Mouse (Mus musculus) v-Abl transformed pro-B cells (cell line): ENCODE results near the gene Myom1.

Source experiments
- in situ Hi-C, 2 experiments: fragments of 400-800 bp; cut with MboI; formaldehyde crosslinking; loops; one replicate each; pipeline ENCODE4 v1.15.1; 2025; ENCODE audit not compliant: unreplicated experiment in 2 of 2

Gene Myom1

DNA sequence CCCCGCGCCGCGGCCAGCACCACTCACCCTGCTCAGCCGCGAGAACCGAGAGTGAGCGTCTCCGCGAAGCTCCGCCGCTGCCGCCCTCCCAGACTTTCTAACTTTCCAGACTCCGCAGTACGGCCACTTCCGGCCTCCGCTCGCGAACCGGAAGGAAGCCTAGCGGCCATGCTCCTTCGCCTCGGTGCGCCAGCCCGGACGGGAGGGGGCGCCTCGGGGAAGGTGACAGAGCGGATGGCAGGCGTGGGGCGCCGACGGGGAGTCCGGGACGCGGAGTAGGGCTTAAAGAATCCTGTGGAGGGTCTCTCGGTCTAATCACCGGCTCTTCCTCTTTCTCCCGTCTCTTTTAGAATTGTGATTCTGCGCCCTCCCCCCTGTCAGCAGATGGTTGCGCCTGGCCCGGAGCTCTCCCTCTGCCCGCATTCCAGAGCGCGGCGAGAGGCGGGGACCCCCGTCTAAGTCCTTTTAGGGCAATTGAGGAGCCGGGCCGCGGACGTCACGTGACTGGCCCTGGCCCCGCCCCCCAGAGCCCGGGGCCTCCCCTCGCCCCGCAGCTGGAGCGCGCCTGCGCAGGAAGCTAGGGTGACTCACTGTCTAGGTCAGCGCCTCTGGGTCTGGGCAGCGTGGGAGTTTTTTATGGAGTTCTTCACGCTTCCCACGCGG lies at the start of gene Myom1:
TSS of gene Myom1 (plus strand) at position 553 of the 663 bp plus-strand sequence.
- in situ Hi-C loops: no loop called here

DNA sequence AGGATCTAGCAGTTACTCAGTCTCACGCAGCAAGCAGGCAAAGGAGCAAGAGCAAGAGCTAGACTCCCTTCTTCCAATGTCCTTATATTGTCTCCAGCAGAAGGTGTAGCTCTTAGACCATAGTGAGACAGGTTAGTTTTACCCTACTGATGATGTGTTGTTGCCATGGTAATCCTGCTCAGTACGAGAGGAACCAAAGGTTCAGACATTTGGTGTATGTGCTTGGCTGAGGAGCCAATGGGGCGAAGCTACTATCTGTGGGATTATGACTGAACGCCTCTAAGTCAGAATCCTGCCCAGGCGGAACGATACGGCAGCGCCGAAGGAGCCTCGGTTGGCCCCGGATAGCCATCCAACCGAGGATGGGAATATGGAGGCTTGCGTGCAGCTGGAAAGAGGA lies 38.9 kb upstream of the Myom1 start:
- in situ Hi-C loops: loop anchor here in 1 of 2 experiments (10.0 kb wide), 1 partner anchor 49 kb away; no protein-coding TSS in a partner anchor

DNA sequence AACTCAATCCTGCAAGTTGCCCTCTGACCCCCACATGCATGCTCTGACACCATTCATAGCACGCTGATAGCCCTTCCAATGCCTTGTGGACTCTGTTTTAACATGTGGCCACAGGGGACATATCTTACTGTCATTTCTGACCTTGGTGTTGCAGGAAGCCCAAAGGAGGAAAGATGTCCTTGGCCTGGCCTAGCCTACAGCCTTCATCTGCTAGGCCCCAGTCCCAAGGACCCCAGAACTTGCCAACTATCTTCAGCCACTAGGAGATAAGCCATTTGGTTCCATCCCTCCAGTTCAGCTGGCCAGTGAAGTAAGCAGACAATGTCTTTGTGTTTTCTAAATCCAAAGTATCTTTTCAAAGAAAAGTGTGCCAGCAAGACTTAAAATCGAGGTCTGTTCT lies 37.2 kb upstream of the Myom1 start:
- in situ Hi-C loops: loop anchor here (5.0 to 10.0 kb wide), 2 partner anchors 50 to 118 kb away; no protein-coding TSS in a partner anchor

DNA sequence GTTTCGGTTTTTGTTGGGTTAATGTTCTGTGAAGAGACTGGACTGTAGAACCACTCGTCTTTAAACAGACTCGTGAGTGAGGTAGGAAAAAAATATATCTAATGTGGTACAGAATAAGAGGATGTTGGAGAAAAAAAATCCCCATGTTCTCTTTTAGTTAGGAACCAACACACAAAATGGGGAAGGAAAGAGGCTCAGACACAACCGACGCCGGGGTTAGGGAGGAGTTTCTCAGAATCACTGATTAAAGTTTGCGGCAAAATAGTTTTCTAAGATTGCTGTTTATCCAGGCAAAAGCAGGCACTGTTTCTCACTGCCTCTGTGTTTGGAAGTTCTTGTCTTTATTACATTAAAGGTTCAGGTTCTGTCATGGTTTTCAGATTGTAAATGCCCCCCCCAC lies 36.3 kb upstream of the Myom1 start:
- in situ Hi-C loops: loop anchor here (5.0 to 10.0 kb wide), 2 partner anchors 51 to 119 kb away; no protein-coding TSS in a partner anchor

DNA sequence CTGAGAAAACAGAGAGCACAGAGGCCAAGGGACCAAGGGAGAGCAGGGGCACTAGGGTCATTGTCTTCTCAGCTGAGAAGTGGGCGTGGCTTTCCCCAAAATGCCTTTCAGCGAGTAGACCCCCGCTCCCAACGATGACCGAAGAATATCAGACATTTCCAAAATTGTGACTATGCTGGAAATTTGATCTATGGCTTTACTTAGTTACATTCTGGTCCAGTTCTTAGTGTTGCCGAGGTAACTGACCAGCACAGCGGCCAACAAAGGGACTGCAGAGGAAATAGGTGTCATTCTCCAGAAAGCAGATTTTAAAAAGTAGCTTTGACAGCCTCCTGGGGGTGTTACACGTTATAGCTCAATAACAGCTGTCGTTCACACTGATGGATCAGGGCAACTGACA lies 35.2 kb upstream of the Myom1 start:
- in situ Hi-C loops: loop anchor here (5.0 to 10.0 kb wide), 2 partner anchors 52 to 120 kb away; no protein-coding TSS in a partner anchor

DNA sequence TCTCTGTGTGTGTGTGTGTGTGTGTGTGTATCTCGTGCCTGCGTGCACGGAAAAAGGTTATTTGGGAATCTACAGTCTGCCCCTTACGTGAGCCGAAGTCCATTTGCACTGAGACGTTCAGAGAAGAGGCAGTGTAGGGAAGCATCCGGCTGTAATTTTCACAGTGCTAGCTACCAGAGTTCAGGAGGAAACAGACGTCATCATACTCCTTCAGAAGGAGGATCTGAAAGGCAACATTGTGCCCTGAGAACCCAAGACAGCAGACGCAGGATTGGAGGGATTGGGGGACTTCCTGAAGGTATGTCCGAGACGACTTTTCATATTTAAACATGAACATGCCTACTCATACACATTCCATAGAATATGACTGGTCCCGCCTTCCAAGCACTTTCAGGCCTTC lies 34.8 kb upstream of the Myom1 start:
- in situ Hi-C loops: loop anchor here (5.0 to 10.0 kb wide), 2 partner anchors 53 to 120 kb away; no protein-coding TSS in a partner anchor

DNA sequence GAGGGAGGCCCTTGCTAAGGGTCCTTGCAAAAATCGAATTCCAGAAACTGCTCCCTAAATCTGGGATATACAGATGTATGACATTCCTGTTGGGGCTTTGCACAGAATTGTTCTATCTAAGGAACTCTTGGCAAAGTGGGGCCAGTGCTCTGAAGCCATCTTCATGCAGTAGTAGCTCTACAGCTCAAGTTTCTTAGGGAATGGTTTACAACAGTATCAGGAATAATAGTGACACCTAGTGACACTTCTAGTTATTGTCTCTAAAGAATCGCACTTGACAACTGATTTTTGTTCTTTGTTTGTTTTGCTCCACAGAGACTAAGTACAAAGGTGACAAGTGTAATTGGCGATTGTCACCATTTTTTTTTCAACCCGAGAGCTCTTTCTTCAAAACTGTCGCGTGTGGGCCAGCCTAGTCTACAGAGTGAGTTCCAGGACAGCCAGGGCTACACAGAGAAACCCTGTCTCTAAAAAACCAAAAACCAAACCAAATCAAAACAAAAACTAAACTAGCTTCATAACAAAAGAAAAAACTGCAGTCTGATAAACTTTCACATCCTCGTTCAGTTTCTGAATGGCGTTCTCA lies 33.7 kb upstream of the Myom1 start:
- in situ Hi-C loops: loop anchor here (5.0 to 10.0 kb wide), 2 partner anchors 54 to 121 kb away; no protein-coding TSS in a partner anchor

DNA sequence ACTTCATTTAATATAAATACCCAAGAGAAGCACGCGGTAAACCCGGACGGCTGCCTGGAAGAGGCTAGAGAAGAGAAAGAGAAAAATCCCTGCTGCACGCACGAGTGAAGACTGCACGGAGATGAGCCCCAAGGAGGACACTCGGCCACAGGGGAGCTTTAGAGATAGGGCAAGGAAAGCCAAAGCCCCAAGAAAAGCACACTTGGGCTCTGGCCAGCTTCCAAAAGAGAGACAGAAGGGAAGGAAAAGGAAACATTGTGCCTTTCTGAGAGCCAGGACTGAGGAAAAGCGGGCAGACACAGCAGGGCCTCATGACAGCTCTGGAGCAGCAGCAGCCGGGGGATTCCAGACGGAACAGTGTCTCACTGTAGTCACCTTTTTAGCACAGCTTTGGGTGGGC lies 31.2 kb upstream of the Myom1 start:
- in situ Hi-C loops: loop anchor here (5.0 kb wide), 2 partner anchors 124 to 229 kb away; no protein-coding TSS in a partner anchor

DNA sequence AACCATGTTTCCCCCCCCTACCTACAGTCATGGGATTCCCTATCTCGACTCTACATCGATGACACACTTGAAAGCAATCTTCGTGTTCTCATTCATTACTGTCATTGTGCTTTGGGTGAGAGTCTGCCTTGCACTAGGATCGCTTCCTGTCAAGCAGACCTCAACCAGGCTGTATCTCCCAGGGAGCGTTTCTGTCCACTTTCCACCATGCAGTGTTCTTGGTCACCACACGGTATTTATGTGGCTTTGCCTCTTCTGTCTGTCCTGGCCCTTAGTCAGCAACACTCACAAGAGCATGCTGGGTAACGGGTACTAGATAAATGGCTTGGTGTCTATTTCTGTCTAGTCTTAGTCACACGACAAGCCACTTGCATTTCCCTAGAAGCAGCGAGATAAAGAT lies 29.0 kb upstream of the Myom1 start:
- in situ Hi-C loops: loop anchor here (5.0 kb wide), 2 partner anchors 126 to 231 kb away; no protein-coding TSS in a partner anchor

DNA sequence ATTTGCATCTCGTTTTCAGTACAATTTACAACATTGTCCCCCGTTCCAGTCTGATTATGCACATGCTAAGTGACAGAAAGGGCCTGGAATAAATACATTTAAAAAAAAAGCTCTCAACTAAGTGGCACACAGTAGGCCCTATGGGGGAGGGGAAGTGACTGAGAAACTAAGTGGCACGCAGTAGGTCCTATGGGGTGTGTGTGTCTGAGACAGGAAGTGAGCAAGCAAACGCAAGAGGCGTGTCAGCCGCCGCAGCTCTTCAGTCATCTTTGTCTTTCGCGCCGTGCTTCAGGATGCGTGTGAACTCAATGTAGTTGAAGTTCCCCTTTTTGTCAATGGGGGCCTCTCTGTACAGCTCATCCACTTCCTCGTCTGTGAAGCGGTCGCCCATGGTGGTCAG lies 28.4 kb upstream of the Myom1 start:
- in situ Hi-C loops: loop anchor here (5.0 kb wide), 2 partner anchors 127 to 232 kb away; no protein-coding TSS in a partner anchor

DNA sequence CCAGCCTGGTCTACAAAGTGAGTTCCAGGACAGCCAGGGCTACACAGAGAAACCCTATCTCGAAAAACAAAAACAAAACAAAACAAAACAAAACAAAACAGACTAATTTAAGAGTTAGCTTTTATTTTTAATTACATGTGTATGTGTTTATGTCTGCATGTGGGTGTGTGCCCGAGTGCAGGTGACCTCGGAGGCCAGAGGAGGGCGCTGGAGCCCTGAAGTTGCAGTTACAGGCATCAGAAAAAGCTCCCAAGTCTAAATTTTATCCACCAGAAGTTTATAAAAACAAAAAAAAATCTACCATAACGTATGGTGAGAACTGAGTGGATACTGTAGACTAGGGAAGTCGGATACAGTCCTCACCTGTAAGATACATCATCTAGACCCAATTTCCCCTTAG lies 24.6 kb upstream of the Myom1 start:
- in situ Hi-C loops: loop anchor here (5.0 to 25.0 kb wide), 2 partner anchors 85 to 1565 kb away; no protein-coding TSS in a partner anchor

DNA sequence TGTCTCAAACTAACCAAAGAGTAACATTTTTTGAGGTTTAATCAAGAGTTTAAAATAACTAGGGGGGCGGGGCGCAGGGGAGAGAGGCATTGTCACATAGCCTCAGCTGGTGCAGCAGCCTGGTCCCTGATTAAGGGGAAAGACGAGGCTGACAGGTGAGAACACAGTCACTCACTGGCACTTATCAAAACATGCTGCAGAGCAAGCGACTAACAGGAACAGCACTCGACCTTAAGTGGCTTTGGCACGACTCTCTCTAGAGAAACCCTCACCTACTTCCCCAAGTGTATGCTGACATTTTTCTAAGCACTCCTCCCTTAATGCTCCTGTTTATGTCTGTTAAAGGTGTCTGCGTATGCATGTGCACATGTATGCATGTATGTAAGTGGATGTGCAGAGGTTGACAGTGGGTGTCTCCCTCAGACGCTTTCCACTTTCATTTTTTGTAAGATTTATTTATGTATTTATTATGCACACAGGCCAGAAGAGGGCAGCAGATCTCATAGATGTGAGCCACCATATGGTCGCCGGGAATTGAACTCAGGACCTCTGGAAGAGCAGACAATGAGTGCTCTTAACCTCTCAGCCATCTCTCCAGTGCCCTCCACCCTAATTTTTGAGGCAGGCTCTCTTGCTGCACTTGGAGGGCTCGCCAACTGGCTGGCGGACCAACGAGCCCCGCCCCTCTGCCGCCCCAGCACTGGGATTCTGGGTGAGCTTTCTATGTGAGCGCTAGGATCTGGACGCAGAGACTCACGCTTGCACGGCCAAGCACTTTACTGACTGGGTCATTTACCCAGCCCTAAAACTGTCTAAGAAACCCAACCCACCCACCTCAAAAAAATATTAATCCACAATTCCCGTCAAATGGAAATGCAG lies 22.8 kb upstream of the Myom1 start:
- in situ Hi-C loops: loop anchor here (5.0 to 25.0 kb wide), 6 partner anchors 68 to 1567 kb away; partner anchors contain the start of gene Lpin2 (in 1 of the 2)

DNA sequence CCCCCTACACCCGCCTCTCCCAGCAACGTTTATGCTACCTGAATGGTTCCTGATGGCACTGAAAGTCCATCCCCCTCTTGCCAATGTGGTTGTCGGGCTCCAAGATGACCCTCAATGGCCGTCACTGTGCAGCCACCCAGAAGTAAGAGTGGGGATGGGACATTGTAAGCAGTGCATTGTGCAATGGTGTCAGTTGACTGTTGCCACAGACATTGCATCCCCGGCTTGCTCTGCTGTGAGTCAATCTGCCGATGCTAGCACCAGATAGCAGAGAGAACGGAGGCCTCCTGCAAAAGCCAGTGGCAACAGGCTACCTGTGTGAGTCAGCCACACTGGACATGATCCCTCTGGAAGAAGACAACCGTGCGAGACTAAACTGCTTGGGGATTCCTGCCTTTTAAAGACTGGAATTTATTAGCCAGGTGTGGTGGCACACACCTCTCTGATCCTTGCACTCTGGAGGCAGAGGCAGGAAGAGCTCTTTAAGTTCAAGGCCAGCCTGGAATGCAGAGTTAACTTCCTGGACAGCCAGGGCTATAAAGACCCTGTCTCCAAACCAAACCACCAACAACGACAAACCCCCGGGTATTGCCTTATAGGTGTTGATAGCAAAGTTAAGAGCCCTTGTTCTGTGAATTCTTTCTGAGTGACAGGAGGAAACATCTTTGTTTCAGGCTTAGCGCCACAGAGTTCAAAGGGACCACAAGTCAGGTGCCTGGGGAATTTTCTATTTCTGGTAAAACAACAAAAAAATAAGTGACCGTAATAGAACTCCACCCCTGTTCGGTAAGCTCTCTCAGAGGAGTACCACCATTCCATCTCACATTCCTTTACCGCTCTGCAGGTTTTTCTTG lies 16.7 kb upstream of the Myom1 start:
- in situ Hi-C loops: loop anchor here (10.0 to 25.0 kb wide), 3 partner anchors 199 to 1573 kb away; partner anchors contain the start of gene Lpin2 (in 1 of the 2)

DNA sequence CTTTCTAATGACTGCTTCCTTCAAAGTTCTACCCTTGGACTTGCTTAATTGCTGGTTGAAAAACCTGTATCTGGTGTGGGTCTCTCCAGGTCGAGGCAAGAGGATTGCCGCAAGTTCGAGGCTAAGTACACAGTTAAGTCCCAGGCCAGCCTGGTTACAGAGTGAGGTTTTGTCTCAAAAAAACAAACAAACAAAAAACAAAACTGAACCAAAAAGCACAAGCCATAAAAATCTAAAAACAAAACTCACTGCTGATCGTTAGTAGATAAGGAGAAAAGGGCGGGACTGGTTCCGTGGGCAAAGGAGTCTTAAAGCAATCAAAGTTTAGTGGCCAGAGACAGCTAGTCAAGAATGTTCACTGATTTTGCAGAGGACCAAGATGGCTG lies 16.1 kb upstream of the Myom1 start:
- in situ Hi-C loops: loop anchor here (10.0 to 25.0 kb wide), 3 partner anchors 198 to 1574 kb away; partner anchors contain the start of gene Lpin2 (in 1 of the 2)

DNA sequence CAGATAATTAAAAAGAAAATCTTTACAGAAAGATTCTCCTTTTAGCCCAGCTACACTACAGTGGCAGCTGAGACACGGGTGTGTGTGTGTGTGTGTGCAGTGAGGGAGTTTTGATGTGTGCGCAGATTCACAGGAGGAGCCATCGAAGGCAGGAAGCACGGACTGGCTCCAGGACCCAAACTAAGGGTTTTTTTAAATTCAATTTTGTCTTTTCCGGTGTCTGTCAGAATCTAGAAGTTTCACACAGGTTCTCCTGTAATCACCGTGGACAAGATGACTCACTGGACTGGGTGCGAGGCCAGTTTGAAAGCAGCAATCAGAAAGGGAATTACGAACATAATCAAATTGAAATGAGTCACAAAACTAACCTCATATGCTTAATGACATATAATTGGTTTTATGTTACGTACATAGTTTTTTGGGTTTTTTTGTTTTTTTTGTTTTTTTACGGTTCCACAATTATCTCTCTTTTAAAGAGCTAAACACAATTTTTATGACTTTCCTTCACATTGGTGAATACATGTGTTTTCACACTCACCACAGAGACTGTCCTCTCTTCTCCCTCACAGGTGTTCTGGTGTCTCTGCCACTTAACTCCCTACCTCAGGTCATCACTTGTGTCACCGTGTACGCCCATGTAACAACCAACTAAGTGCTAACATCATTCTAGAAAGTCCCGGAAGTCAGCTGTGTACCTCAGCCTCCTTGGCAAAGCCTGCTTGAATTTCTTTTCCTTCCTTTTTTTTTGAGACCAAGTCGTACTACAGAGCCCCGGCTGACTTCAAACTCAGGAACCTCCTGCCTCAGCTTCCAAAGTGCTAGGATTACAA lies 15.4 kb upstream of the Myom1 start:
- in situ Hi-C loops: loop anchor here (10.0 to 25.0 kb wide), 3 partner anchors 198 to 1575 kb away; partner anchors contain the start of gene Lpin2 (in 1 of the 2)

DNA sequence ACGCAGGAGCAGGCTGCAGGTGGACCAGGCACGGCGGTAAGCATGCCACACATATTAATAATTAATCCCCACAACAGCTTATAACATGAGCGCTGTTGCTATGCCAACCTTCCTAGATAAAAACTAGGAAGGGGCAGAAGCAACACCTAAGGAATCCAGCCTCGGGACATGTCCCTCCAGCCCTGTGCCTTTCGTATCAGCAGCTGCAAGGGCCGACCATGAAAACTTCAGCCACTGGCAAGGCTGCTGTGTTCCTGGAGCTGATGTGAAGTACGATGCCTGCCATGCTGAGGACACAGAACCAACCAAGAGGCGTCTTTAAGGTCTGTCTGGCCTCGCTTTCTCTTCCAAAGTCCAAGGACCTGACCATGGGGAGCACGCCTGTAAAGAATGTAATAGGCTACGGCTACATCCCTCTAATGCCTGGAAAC lies 14.1 kb upstream of the Myom1 start:
- in situ Hi-C loops: loop anchor here (10.0 to 25.0 kb wide), 3 partner anchors 196 to 1576 kb away; partner anchors contain the start of gene Lpin2 (in 1 of the 2)

DNA sequence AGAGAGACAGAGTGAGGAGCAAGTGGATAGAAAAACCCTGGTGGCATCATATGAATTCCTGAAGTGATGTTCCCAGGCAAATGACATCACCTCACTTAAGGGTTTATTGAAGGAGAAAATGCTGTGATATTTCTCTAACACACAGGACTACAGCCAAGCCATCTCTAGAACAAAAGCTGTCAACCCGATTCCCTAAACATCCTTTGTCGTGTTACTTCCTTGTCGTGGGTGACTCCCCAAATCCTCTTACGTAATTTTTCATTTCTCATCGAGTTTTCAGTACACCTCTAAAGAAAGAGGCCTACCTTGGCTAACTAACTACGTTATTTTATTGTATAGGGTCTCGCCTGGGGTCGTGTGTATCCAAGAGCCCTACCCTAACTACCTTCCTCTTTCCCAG lies 13.0 kb upstream of the Myom1 start:
- in situ Hi-C loops: loop anchor here (10.0 to 25.0 kb wide), 3 partner anchors 195 to 1577 kb away; partner anchors contain the start of gene Lpin2 (in 1 of the 2)

DNA sequence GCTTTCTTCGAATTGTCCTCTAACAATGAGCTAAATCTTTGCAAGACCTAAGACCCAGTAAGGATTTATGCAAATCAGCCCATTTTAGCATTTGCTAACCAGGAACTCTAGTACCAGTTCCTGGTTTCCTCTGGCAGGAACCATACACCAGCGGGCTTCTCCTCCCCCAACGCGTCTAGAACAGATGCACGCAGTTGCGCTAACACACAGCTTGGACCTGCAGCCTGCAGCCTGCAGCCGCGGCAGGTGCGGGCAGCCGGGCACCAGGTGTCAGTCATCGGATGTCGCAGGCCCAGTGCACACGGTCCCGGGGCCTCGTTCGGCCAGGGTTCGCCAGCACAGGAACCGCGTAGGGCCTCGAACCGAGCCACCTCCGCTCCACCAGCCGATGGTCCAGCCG lies 12.4 kb upstream of the Myom1 start:
- in situ Hi-C loops: loop anchor here (10.0 to 25.0 kb wide), 3 partner anchors 195 to 1578 kb away; partner anchors contain the start of gene Lpin2 (in 1 of the 2)
